Comparison of ENCODE assay signal across 12 mouse cellular contexts in the genomic region with DNA sequence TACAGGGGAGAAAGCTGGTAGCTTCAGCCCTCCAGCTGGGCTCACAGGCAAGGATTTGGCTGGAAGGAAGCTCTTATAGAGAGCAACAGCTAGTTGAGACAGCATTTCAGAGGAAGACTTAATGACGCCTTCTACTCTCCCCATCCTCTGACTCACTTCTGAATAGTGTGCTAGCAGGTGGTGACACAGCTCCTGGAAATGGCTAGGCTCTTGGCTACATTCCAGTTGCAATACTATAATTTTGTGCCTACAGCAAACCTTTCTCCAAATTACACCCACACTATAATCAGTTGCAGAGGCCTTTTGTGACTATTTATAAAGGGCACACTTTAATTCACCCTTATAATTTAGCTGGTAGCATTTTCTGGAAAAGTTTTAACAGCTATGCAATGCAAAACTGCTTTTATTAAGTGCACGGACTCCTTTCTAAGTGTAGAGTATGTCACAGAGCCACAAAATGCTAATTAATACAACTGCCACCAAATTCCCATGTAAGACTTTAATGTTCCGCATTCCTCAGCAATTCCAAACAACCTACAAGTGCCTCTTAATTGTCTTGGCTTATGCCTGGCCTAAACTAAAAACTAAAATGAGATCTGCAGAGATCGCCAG.
DNase-seq lines count a peak whose midpoint lies in the region; ATAC-seq and TF ChIP-seq lines count a peak whose summit lies in the region.
"Had no signal": no experiment of that assay in that cellular context is flagged by ENCODE, and none has a peak within 500 bp of the region (broad histone marks: within the 10 kb centered on the region; RNA-seq: fewer than 3 reads in every experiment).

No protein-coding gene starts in this region.

- TF ChIP-seq EP300 in stomach, postnatal 0 days (optimal IDR thresholded peaks at IDR 0.05) = no peak

- no peak overlapping the region for H3K27ac ChIP-seq in embryonic facial prominence, embryonic 11.5 days (replicated peaks; ENCODE audit: low read depth, low read length)
- H3K27ac ChIP-seq in embryonic facial prominence, embryonic 10.5 days (replicated peaks) = no peak overlapping the region
- no peak overlapping the region for H3K27ac ChIP-seq in midbrain, embryonic 14.5 days (replicated peaks; ENCODE audit: low read depth, low read length)
- H3K27ac ChIP-seq in midbrain, embryonic 13.5 days = no peak overlapping the region
- H3K27ac ChIP-seq in stomach, postnatal 0 days (replicated peaks) = no peak overlapping the region
- H3K27ac ChIP-seq: macrophage; neural tube, embryonic 13.5 days had no signal

- H3K27me3 ChIP-seq in embryonic facial prominence, embryonic 11.5 days (ENCODE audit: control insufficient read depth, insufficient read depth, low read length) = no peaks in the 10 kb centered on the region
- H3K27me3 ChIP-seq in embryonic facial prominence, embryonic 10.5 days (replicated peaks; ENCODE audit: low read depth, poor library complexity, severe bottlenecking) = no peaks in the 10 kb centered on the region
- no peaks in the 10 kb centered on the region for H3K27me3 ChIP-seq in midbrain, embryonic 14.5 days (ENCODE audit: control insufficient read depth, insufficient read depth, low read length)
- no peaks in the 10 kb centered on the region for H3K27me3 ChIP-seq in midbrain, embryonic 13.5 days
- no peaks in the 10 kb centered on the region for H3K27me3 ChIP-seq in stomach, postnatal 0 days (ENCODE audit: control insufficient read depth, insufficient read depth, low read length)
- H3K27me3 ChIP-seq: heart, embryonic 12.5 days; neural tube, embryonic 13.5 days had no signal

- no peaks in the 10 kb centered on the region for H3K9me3 ChIP-seq in embryonic facial prominence, embryonic 11.5 days (replicated peaks; ENCODE audit: control insufficient read depth, low read length)
- no peaks in the 10 kb centered on the region for H3K9me3 ChIP-seq in embryonic facial prominence, embryonic 10.5 days
- H3K9me3 ChIP-seq in midbrain, embryonic 14.5 days (ENCODE audit: control insufficient read depth, low read length) = no peaks in the 10 kb centered on the region
- no peaks in the 10 kb centered on the region for H3K9me3 ChIP-seq in midbrain, embryonic 13.5 days
- no peaks in the 10 kb centered on the region for H3K9me3 ChIP-seq in stomach, postnatal 0 days (ENCODE audit: control insufficient read depth, low read length)
- H3K9me3 ChIP-seq: neural tube, embryonic 13.5 days had no signal

- WGBS in embryonic facial prominence, embryonic 11.5 days = 64% methylated on average over 4 of the region's 4 CpGs
- 72% methylated on average over 4 of the region's 4 CpGs for WGBS in embryonic facial prominence, embryonic 10.5 days
- WGBS in midbrain, embryonic 14.5 days = 65% methylated on average over 4 of the region's 4 CpGs
- WGBS in midbrain, embryonic 13.5 days = 58% methylated on average over 4 of the region's 4 CpGs
- WGBS in stomach, postnatal 0 days = 53% methylated on average over 4 of the region's 4 CpGs

- peak; percentile 4 for DNase-seq in embryonic facial prominence, embryonic 11.5 days (ENCODE audit: low spot score)
- DNase-seq in embryonic facial prominence, embryonic 10.5 days (ENCODE audit: low spot score) = no peak
- DNase-seq in midbrain, embryonic 14.5 days = peak; percentile 25
- DNase-seq in stomach, postnatal 0 days (ENCODE audit: low spot score) = no peak
- no peak for DNase-seq in c-Kit-positive CD71-positive TER-119-positive erythroid progenitor cells, embryonic 14.5 days (ENCODE audit: low spot score)
- DNase-seq in heart, adult 9 months (ENCODE audit: low spot score in 2 of 2) = no peak
- DNase-seq: liver had no signal

- H3K4me3 ChIP-seq in embryonic facial prominence, embryonic 11.5 days (ENCODE audit: low read depth, low read length) = no peak overlapping the region
- H3K4me3 ChIP-seq in embryonic facial prominence, embryonic 10.5 days = no peak overlapping the region
- H3K4me3 ChIP-seq in midbrain, embryonic 14.5 days (replicated peaks; ENCODE audit: low read depth, low read length) = no peak overlapping the region
- H3K4me3 ChIP-seq in midbrain, embryonic 13.5 days (replicated peaks) = no peak overlapping the region
- H3K4me3 ChIP-seq in stomach, postnatal 0 days (ENCODE audit: low read depth, low read length) = no peak overlapping the region
- H3K4me3 ChIP-seq: heart, embryonic 12.5 days; neural tube, embryonic 13.5 days had no signal

- no peak overlapping the region for H3K9ac ChIP-seq in embryonic facial prominence, embryonic 11.5 days (replicated peaks; ENCODE audit: low read length)
- no peak overlapping the region for H3K9ac ChIP-seq in midbrain, embryonic 14.5 days (replicated peaks; ENCODE audit: low read length)
- H3K9ac ChIP-seq in midbrain, embryonic 13.5 days (replicated peaks) = no peak overlapping the region
- no peak overlapping the region for H3K9ac ChIP-seq in stomach, postnatal 0 days (ENCODE audit: low read length)
- H3K9ac ChIP-seq: heart, embryonic 12.5 days; neural tube, embryonic 13.5 days had no signal

- no peaks in the 10 kb centered on the region; the same call in 1 of the 2 replicates for H3K4me1 ChIP-seq in embryonic facial prominence, embryonic 11.5 days (ENCODE audit: control insufficient read depth, insufficient read depth, low read length)
- H3K4me1 ChIP-seq in embryonic facial prominence, embryonic 10.5 days = 0 out of 2 replicates have a peak, but pooled peaks cover 3% of the 10 kb centered on the region
- H3K4me1 ChIP-seq in midbrain, embryonic 14.5 days (ENCODE audit: control insufficient read depth, insufficient read depth, low read length) = peaks cover 11% of the 10 kb centered on the region
- H3K4me1 ChIP-seq in midbrain, embryonic 13.5 days (replicated peaks) = peaks cover 22% of the 10 kb centered on the region
- no peaks in the 10 kb centered on the region for H3K4me1 ChIP-seq in stomach, postnatal 0 days (replicated peaks; ENCODE audit: control insufficient read depth, insufficient read depth)
- H3K4me1 ChIP-seq: heart, embryonic 12.5 days; neural tube, embryonic 13.5 days had no signal

- no peak overlapping the region for H3K4me2 ChIP-seq in embryonic facial prominence, embryonic 11.5 days (ENCODE audit: low read depth, low read length)
- no peak overlapping the region for H3K4me2 ChIP-seq in midbrain, embryonic 14.5 days (ENCODE audit: low read length)
- no peak overlapping the region for H3K4me2 ChIP-seq in midbrain, embryonic 13.5 days (replicated peaks)
- H3K4me2 ChIP-seq in stomach, postnatal 0 days (replicated peaks; ENCODE audit: low read depth) = no peak overlapping the region
- H3K4me2 ChIP-seq: heart, embryonic 12.5 days; neural tube, embryonic 13.5 days had no signal

- TF ChIP-seq CTCF in stomach, postnatal 0 days (IDR thresholded peaks at IDR 0.05; ENCODE audit: low read depth) = no peak

- ATAC-seq in embryonic facial prominence, embryonic 11.5 days (replicated peaks; ENCODE audit: insufficient number of reproducible peaks, low FRiP score, low TSS enrichment, low read depth) = no peak
- no peak for ATAC-seq in midbrain, embryonic 14.5 days (ENCODE audit: low FRiP score, low TSS enrichment)
- no peak for ATAC-seq in midbrain, embryonic 13.5 days
- ATAC-seq in frontal cortex, adult (ENCODE audit: low TSS enrichment) = peak; percentile 69; the same call in 1 of the 2 replicates
- peak; percentile 15; the same call in 1 of the 2 replicates for ATAC-seq in stomach, postnatal 0 days (ENCODE audit: low FRiP score, low TSS enrichment)

- no peaks in the 10 kb centered on the region for H3K36me3 ChIP-seq in embryonic facial prominence, embryonic 11.5 days (replicated peaks; ENCODE audit: control insufficient read depth, insufficient read depth, low read depth, low read length)
- no peaks in the 10 kb centered on the region for H3K36me3 ChIP-seq in embryonic facial prominence, embryonic 10.5 days (replicated peaks)
- no peaks in the 10 kb centered on the region for H3K36me3 ChIP-seq in midbrain, embryonic 14.5 days (ENCODE audit: control insufficient read depth, insufficient read depth, low read length)
- no peaks in the 10 kb centered on the region for H3K36me3 ChIP-seq in midbrain, embryonic 13.5 days
- H3K36me3 ChIP-seq in stomach, postnatal 0 days (ENCODE audit: control insufficient read depth, insufficient read depth, low read length) = no peaks in the 10 kb centered on the region
- H3K36me3 ChIP-seq: heart, embryonic 12.5 days; neural tube, embryonic 13.5 days had no signal

Comparison
In these comparisons a context has a peak if more than half of its experiments do, and no peak if none do; other contexts are left out.
1. DNase-seq: peak in embryonic facial prominence, embryonic 11.5 days (single experiment) and midbrain, embryonic 14.5 days (single experiment); none in embryonic facial prominence, embryonic 10.5 days (single experiment), stomach, postnatal 0 days (single experiment), c-Kit-positive CD71-positive TER-119-positive erythroid progenitor cells, embryonic 14.5 days (single experiment) and heart, adult 9 months (0 of 2).
2. ATAC-seq: peak in frontal cortex, adult (single experiment) and stomach, postnatal 0 days (single experiment); none in embryonic facial prominence, embryonic 11.5 days (single experiment), midbrain, embryonic 14.5 days (single experiment) and midbrain, embryonic 13.5 days (single experiment).